Mouse (Mus musculus): ENCODE results near the gene Lep. TPM values are rescaled to one million over a fixed set of nuclear protein-coding genes. Genes with fewer than 3 reads are reported as not detected.

Lep gene
- polyA plus RNA-seq, 1 experiment from 2014 or later = not detected

GRCm38 (mm10) chr6:29033981-29034646, 25.9 kb upstream of the Lep start:
- Histone ChIP-seq H3K27ac (ENCODE audit: low read depth, low read length) (no peak overlapping the region), H3K4me3 (ENCODE audit: low read depth, low read length) (no peak overlapping the region), H3K9me3 (replicated peaks; ENCODE audit: control insufficient read depth, low read length) (no peaks in the 10 kb centered on the region), H3K4me2 (ENCODE audit: low read length) (no peak overlapping the region), H3K9ac (ENCODE audit: low read length) (no peak overlapping the region), H3K36me3 (ENCODE audit: control insufficient read depth, insufficient read depth, low read length) (no peaks in the 10 kb centered on the region), H3K4me1 (ENCODE audit: control insufficient read depth, insufficient read depth, low read length) (peaks cover 12% of the 10 kb centered on the region), H3K27me3 (replicated peaks; ENCODE audit: control insufficient read depth, insufficient read depth, low read length) (no peaks in the 10 kb centered on the region)
- WGBS = 70% methylated on average over 7 of the region's 7 CpGs
- DNase-seq (ENCODE audit: low spot score) (no peak), ATAC-seq (no peak)

GRCm38 (mm10) chr6:29036698-29037097, 23.3 kb upstream of the Lep start:
- 37% methylated on average over 4 of the region's 4 CpGs for WGBS
- peak; percentile 89 for DNase-seq (ENCODE audit: low spot score)

GRCm38 (mm10) chr6:29040266-29040665, 19.8 kb upstream of the Lep start:
- H3K27me3 ChIP-seq (replicated peaks; ENCODE audit: control insufficient read depth, insufficient read depth, low read length) = no peaks in the 10 kb centered on the region
- H3K4me3 ChIP-seq (ENCODE audit: low read depth, low read length) = no peak overlapping the region
- no peak for DNase-seq (ENCODE audit: low spot score)
- WGBS = 82% methylated on average over 2 of the region's 2 CpGs
- H3K9ac ChIP-seq (ENCODE audit: low read length) = no peak overlapping the region
- no peak overlapping the region for H3K27ac ChIP-seq (ENCODE audit: low read depth, low read length)
- no peaks in the 10 kb centered on the region for H3K36me3 ChIP-seq (ENCODE audit: control insufficient read depth, insufficient read depth, low read length)
- peaks cover 4% of the 10 kb centered on the region; the same call in 1 of the 2 replicates for H3K4me1 ChIP-seq (ENCODE audit: control insufficient read depth, insufficient read depth, low read length)
- H3K4me2 ChIP-seq (ENCODE audit: low read length) = no peak overlapping the region
- no peaks in the 10 kb centered on the region for H3K9me3 ChIP-seq (replicated peaks; ENCODE audit: control insufficient read depth, low read length)
- ATAC-seq = no peak

More at GRCm38 (mm10) chr6:29036698-29037097, 23.3 kb upstream of the Lep start:
- H3K4me1 ChIP-seq (ENCODE audit: control insufficient read depth, insufficient read depth, low read length) = peaks cover 5% of the 10 kb centered on the region
- H3K36me3 ChIP-seq (ENCODE audit: control insufficient read depth, insufficient read depth, low read length) = no peaks in the 10 kb centered on the region
- no peak overlapping the region for H3K4me2 ChIP-seq (ENCODE audit: low read length)
- peak; percentile 89 for ATAC-seq
- no peak overlapping the region for H3K27ac ChIP-seq (ENCODE audit: low read depth, low read length)
- H3K4me3 ChIP-seq (ENCODE audit: low read depth, low read length) = no peak overlapping the region
- H3K9ac ChIP-seq (ENCODE audit: low read length) = no peak overlapping the region
- H3K9me3 ChIP-seq (replicated peaks; ENCODE audit: control insufficient read depth, low read length) = no peaks in the 10 kb centered on the region
- no peaks in the 10 kb centered on the region for H3K27me3 ChIP-seq (replicated peaks; ENCODE audit: control insufficient read depth, insufficient read depth, low read length)

- DNase-seq (ENCODE audit: low spot score) (no peak), ATAC-seq (no peak)
- H3K9me3 ChIP-seq (replicated peaks; ENCODE audit: control insufficient read depth, low read length) = no peaks in the 10 kb centered on the region
- H3K4me1 ChIP-seq (ENCODE audit: control insufficient read depth, insufficient read depth, low read length) = no peaks in the 10 kb centered on the region
- H3K9ac ChIP-seq (ENCODE audit: low read length) = no peak overlapping the region
- no peaks in the 10 kb centered on the region for H3K36me3 ChIP-seq (ENCODE audit: control insufficient read depth, insufficient read depth, low read length)
- H3K4me2 ChIP-seq (ENCODE audit: low read length) = no peak overlapping the region
- no peaks in the 10 kb centered on the region for H3K27me3 ChIP-seq (replicated peaks; ENCODE audit: control insufficient read depth, insufficient read depth, low read length)
- H3K27ac ChIP-seq (ENCODE audit: low read depth, low read length) = no peak overlapping the region
- no peak overlapping the region for H3K4me3 ChIP-seq (ENCODE audit: low read depth, low read length)
Observed at GRCm38 (mm10) chr6:29044029-29044428, 16.0 kb upstream of the Lep start.

GRCm38 (mm10) chr6:29049926-29050325, 10.1 kb upstream of the Lep start:
- no peak overlapping the region for H3K4me3 ChIP-seq (ENCODE audit: low read depth, low read length)
- H3K27ac ChIP-seq (ENCODE audit: low read depth, low read length) = no peak overlapping the region
- no peak overlapping the region for H3K4me2 ChIP-seq (ENCODE audit: low read length)
- no peak for DNase-seq (ENCODE audit: low spot score)
- H3K4me1 ChIP-seq (ENCODE audit: control insufficient read depth, insufficient read depth, low read length) = no peaks in the 10 kb centered on the region
- H3K36me3 ChIP-seq (ENCODE audit: control insufficient read depth, insufficient read depth, low read length) = no peaks in the 10 kb centered on the region
- 65% methylated on average over 5 of the region's 5 CpGs for WGBS
- ATAC-seq = no peak
- no peak overlapping the region for H3K9ac ChIP-seq (ENCODE audit: low read length)
- H3K9me3 ChIP-seq (replicated peaks; ENCODE audit: control insufficient read depth, low read length) = no peaks in the 10 kb centered on the region
- no peaks in the 10 kb centered on the region for H3K27me3 ChIP-seq (replicated peaks; ENCODE audit: control insufficient read depth, insufficient read depth, low read length)

- no peaks in the 10 kb centered on the region for H3K27me3 ChIP-seq (replicated peaks; ENCODE audit: control insufficient read depth, insufficient read depth, low read length)
- H3K9ac ChIP-seq (ENCODE audit: low read length) = no peak overlapping the region
- 58% methylated on average over 9 of the region's 9 CpGs for WGBS
- no peak overlapping the region for H3K4me2 ChIP-seq (ENCODE audit: low read length)
- ATAC-seq (no peak), DNase-seq (ENCODE audit: low spot score) (peak; percentile 51)
- no peak overlapping the region for H3K4me3 ChIP-seq (ENCODE audit: low read depth, low read length)
- H3K9me3 ChIP-seq (replicated peaks; ENCODE audit: control insufficient read depth, low read length) = no peaks in the 10 kb centered on the region
- H3K36me3 ChIP-seq (ENCODE audit: control insufficient read depth, insufficient read depth, low read length) = no peaks in the 10 kb centered on the region
- no peaks in the 10 kb centered on the region for H3K4me1 ChIP-seq (ENCODE audit: control insufficient read depth, insufficient read depth, low read length)
- H3K27ac ChIP-seq (ENCODE audit: low read depth, low read length) = no peak overlapping the region
Observed at GRCm38 (mm10) chr6:29052188-29052587, 7.8 kb upstream of the Lep start.

GRCm38 (mm10) chr6:29053181-29053580, 6.8 kb upstream of the Lep start:
- Histone ChIP-seq H3K4me3 (ENCODE audit: low read depth, low read length) (no peak overlapping the region), H3K27me3 (replicated peaks; ENCODE audit: control insufficient read depth, insufficient read depth, low read length) (no peaks in the 10 kb centered on the region), H3K9ac (ENCODE audit: low read length) (no peak overlapping the region), H3K27ac (ENCODE audit: low read depth, low read length) (no peak overlapping the region), H3K4me1 (ENCODE audit: control insufficient read depth, insufficient read depth, low read length) (no peaks in the 10 kb centered on the region), H3K9me3 (replicated peaks; ENCODE audit: control insufficient read depth, low read length) (no peaks in the 10 kb centered on the region), H3K4me2 (ENCODE audit: low read length) (no peak overlapping the region), H3K36me3 (ENCODE audit: control insufficient read depth, insufficient read depth, low read length) (no peaks in the 10 kb centered on the region)
- no peak for DNase-seq (ENCODE audit: low spot score)
- no peak for ATAC-seq
- 80% methylated on average over 7 of the region's 7 CpGs for WGBS

- Histone ChIP-seq H3K9me3 (replicated peaks; ENCODE audit: control insufficient read depth, low read length) (no peaks in the 10 kb centered on the region), H3K27ac (ENCODE audit: low read depth, low read length) (no peak overlapping the region), H3K4me3 (ENCODE audit: low read depth, low read length) (no peak overlapping the region), H3K27me3 (replicated peaks; ENCODE audit: control insufficient read depth, insufficient read depth, low read length) (no peaks in the 10 kb centered on the region), H3K9ac (ENCODE audit: low read length) (no peak overlapping the region), H3K36me3 (ENCODE audit: control insufficient read depth, insufficient read depth, low read length) (no peaks in the 10 kb centered on the region), H3K4me2 (ENCODE audit: low read length) (no peak overlapping the region), H3K4me1 (ENCODE audit: control insufficient read depth, insufficient read depth, low read length) (no peaks in the 10 kb centered on the region)
- no peak for DNase-seq (ENCODE audit: low spot score)
- no peak for ATAC-seq
- WGBS = 86% methylated on average over 7 of the region's 7 CpGs
Observed at GRCm38 (mm10) chr6:29056377-29056776, 3.6 kb upstream of the Lep start.

- Histone ChIP-seq H3K4me2 (ENCODE audit: low read length) (no peak overlapping the region), H3K4me3 (ENCODE audit: low read depth, low read length) (no peak overlapping the region), H3K9me3 (replicated peaks; ENCODE audit: control insufficient read depth, low read length) (no peaks in the 10 kb centered on the region), H3K4me1 (ENCODE audit: control insufficient read depth, insufficient read depth, low read length) (no peaks in the 10 kb centered on the region), H3K27ac (ENCODE audit: low read depth, low read length) (no peak overlapping the region), H3K9ac (ENCODE audit: low read length) (no peak overlapping the region), H3K27me3 (replicated peaks; ENCODE audit: control insufficient read depth, insufficient read depth, low read length) (no peaks in the 10 kb centered on the region), H3K36me3 (ENCODE audit: control insufficient read depth, insufficient read depth, low read length) (no peaks in the 10 kb centered on the region)
- DNase-seq (ENCODE audit: low spot score) (no peak), ATAC-seq (no peak)
- WGBS = 70% methylated on average over 8 of the region's 8 CpGs
Observed at GRCm38 (mm10) chr6:29066389-29066790, 6.4 kb downstream of the Lep start.

All from forebrain, embryonic 14.5 days (tissue).